Mouse (Mus musculus) left cerebral cortex, adult 8-10 months (tissue): ENCODE measurements around the gene Saxo1. TPM values are rescaled to one million over a fixed set of nuclear protein-coding genes. Genes with fewer than 3 reads are reported as not detected.
A peak's percentile ranks its signal among the peaks of the same experiment; 100 is the strongest.

Experiments used
- DNase-seq, 2 experiments: peaks; one replicate each; pipeline ENCODE4 v3.0.0; 2022; ENCODE audit warnings: low spot score in 2 of 2
- total RNA-seq, 4 experiments: library from RNA; stranded (reverse); gene quantifications; 2 replicates each; pipeline ENCODE4 v1.2.4; 2022

Saxo1 gene
- not detected for total RNA-seq

DNA sequence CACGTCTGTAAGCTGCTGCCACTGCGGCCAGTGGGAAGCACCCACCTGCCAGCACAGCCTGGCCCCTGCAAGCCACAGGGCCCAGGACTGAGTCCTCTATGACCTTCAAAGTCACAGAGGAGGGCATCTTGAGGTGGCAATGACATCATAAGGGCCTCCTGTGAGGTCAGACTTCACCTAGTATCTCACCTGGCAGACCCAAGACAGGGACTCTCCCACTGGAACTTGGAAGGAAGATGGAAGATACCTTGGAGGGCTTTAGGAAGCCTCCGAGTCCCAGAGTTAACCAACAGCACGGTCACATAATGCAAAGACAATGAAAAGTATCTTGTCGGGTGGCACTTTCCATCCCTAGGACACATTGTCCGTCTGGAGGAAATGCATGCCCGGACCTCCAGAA, at the start of gene Saxo1:
TSS of gene Saxo1 (minus strand) at position 101 of the 400 bp plus-strand sequence.
- no peak for DNase-seq

- DNase-seq: no peak
These were observed 33.2 kb upstream of the Saxo1 start for GRCm38 (mm10) chr4:86591304-86591703.

GRCm38 (mm10) chr4:86588236-86588635, 30.1 kb upstream of the Saxo1 start:
- no peak for DNase-seq

DNA sequence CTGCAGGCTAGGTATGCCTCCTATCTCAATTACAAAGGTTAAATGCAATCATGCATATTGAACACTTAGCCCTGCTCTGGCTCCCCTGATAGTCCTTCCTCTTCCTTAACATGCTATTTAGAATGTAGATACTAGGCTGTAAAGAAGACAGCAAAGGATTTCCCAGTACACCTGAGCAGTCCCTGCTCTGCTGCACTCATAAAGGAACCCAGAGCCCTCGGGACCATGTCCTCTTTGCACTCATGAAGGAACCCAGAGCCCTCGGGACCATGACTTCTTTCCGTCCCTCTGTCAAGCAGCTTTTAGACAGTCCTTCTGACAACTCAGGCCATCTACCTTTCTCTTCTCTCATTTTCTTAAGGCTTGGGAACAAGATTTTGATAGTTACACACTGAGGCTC, 22.5 kb upstream of the Saxo1 start:
- DNase-seq: no peak

GRCm38 (mm10) chr4:86580056-86580455, 21.9 kb upstream of the Saxo1 start:
- no peak for DNase-seq

GRCm38 (mm10) chr4:86576630-86577225, 18.6 kb upstream of the Saxo1 start:
- no peak for DNase-seq

DNA sequence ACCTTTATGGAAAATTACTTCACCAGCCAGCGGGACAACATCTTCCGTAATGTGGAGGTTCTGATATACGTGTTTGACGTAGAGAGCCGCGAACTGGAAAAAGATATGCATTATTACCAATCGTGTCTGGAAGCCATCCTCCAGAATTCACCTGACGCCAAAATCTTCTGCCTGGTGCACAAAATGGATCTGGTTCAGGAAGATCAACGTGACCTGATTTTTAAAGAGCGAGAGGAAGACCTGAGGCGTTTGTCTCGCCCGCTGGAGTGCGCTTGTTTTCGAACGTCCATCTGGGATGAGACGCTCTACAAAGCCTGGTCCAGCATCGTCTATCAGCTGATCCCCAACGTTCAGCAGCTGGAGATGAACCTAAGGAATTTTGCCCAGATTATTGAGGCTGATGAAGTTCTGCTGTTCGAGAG, 18.0 kb upstream of the Saxo1 start:
- peak in 1 of 2 experiments; percentile 30 for DNase-seq

DNA sequence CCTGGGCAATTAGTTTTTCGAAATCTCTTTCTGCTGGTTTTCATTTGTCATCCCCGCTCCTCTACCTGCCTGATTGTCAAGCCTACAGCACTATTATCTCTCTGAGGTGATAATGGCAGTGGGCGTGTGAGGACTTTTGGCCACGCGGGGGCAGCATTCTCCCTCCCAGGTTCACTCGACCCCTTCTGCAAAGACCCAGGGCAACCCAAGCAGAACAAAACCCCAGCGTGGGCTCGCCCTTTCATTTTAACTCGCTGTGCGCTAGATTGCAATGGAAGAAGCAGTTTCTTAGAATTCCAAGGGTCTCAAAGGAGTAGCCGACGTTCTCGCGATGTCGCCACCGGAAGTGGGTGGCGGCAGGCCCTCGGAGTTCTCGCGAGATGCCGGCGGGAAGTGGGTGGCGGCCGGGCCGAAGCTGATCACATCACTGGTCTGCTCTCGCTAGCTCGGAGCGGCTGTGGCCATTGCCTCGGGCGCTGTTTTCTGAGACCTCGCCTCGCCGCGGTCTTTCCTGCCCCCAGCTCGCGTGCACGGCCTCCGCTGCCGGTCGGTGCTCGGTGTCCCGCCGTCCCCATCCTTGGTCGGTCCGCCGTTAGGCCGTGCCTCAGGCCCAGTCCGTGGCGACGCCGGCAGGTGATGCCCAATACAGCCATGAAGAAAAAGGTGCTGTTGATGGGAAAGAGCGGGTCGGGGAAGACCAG, 17.3 kb upstream of the Saxo1 start, which contains the start of gene Rraga:
TSS of gene Rraga (plus strand) at position 386 of the 701 bp plus-strand sequence.
- DNase-seq: peak; percentile 93

GRCm38 (mm10) chr4:86574939-86575282, 16.8 kb upstream of the Saxo1 start:
- DNase-seq: no peak

DNA sequence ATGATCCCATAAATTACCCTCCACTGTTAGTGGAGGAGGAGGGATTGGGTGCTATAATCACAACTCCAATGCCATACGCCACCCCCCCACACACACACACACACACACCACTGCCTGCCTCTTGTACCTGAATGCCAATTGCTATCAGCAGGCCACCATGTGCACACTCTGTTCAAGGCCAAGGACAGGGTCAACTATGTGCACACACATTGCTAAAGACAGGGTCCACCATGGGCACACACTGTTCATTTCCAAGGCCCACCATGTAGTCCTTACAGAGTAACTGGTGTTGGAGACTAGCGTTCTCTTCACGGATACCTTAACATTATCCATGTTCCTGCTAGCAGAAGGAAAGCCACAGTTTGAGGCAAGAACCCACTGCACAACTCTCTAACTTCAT, 2.9 kb upstream of the Saxo1 start:
- no peak for DNase-seq

DNA sequence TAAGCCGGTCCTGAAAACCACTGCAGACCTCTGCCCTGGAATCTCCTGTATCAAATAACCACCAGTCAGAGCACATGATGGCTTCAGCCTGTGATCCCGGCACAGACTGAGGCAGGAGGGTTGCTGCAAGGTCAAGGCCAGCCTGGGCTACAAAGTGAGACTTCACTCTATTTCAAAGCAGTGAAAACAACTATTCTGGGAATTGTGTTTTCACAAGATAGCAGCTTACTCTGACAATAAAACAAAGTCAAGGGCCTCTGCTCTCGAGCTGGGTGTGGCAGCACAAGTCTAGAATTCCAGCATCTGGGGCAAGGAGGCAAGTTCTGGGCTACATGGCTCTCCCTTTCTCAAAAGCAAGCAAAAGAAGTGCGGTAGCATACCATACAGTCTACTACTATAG, 878 bp upstream of the Saxo1 start:
- no peak for DNase-seq

DNA sequence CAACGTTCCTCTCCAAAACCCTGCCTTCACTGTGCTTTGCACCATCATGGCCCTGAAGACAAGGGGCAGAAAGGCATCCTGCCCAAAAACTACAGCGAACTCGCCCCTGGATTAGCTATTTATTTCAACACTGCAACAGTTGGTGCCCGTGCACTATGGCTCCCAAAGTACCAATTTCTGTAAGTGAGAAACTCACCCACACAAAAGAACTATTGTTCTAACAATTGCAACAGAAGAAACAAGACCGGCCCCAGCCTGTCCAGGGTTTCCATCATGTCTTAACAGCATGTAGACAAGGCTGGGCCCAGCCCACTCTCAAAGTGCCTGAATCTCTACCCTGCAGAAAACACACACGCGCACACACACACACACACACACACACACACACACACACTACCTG, 757 bp downstream of the Saxo1 start:
- no peak for DNase-seq

DNA sequence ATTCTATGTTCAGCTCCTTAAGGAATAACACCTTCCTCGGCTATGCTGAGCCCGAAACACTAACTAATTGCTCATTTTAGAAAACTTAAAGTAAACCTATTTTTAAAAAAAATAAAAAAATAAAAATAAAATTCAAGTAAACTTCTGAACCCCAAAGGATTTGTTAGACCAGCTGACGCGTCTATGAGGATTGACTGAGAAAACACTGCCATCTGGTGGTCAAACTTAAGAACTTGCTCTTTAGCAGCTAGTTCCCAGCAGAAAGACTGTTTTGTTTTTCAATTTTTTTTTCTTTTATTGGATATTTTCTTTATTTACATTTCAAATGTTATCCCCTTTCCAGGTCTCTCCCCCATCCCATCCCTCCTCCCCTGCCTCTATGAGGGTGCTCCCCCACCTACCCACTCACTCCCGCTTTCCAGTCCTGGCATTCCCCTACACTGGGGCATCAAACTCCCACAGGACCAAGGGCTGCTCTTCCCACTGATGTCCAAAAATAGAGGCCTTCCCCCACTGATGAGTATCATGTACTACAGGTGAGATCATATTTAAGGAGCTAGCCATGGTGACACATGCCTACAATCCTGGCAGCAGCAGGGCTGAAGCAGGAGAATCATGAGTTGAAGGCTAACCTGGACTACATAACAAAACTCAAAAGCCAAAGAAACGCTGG, 3.0 kb downstream of the Saxo1 start:
- no peak for DNase-seq

DNA sequence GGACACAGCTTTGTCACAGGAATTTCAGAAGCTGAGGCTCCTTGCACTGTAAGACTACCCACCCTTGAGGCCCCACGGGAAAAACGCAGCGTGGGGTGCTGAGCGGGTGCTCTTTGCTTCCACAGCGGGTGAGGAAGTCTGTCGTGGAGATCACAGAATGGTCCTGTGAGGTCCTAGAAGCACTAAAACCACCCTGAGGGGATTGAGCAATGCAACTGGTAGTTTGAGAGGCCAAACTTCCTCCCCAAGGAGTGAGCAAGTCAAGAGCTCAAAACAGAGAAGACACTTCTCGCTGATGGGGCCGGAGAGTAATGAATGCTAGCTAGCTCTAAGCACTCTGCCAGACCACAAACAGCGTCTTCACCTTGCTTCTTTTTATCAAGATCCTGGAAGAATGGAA, 9.8 kb downstream of the Saxo1 start:
- DNase-seq: no peak

DNA sequence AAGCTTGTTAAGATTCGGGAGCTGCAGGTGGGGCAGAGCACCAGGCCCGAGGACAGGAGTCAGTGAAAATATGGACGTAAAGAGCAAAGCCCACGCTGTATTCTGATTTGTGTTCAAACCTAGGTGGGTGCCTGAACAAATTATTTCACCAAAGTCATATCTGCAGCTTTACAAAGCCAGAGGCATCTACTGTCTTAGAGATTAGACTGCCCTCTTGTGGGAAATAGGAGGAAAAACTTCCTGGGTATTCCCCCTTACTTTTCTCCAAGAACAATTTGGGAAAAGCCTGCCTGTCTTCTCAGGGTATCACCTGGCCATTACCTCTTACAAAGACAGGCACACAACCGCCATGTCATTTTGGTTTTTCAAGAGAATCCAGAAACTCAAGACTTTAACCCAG, 12.5 kb downstream of the Saxo1 start:
- DNase-seq: no peak

DNA sequence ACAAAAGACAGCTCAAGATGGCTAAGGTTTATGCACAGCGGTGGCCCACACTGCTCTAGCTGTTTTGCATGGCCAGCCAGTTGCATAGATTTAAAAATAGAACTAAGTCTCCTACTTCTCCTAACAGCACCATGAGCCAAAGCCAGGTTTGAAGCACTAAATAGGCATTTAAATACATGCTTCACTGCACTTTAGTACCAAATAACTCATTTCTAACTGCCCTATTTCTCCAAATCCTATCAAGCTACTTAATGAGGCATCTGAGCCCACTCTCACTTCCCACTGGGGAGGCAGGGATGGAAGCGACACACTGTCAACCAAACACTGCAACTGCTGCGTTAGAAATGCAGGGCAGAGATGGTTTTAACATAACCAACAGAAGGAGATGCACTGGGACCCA, 14.1 kb downstream of the Saxo1 start:
- no peak for DNase-seq

DNA sequence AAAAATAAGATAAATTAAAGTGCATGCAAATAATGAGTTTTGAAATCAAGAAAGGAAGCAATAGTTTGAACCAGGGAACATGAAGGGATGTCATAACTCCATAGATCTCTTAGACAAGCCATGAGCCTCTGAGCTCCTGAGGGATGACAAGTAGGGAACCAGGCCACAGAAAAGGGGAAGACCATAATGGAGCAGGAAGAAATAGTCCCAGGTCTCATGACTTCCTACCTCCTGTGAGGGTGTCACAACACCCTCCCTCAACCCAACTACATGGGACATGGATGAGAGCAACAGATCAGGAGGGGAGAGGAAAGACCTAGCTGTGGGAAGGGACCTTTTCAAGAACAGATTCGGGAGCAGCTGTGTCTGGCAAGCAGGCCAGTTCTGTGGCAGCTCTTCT, 16.6 kb downstream of the Saxo1 start:
- DNase-seq: no peak

DNA sequence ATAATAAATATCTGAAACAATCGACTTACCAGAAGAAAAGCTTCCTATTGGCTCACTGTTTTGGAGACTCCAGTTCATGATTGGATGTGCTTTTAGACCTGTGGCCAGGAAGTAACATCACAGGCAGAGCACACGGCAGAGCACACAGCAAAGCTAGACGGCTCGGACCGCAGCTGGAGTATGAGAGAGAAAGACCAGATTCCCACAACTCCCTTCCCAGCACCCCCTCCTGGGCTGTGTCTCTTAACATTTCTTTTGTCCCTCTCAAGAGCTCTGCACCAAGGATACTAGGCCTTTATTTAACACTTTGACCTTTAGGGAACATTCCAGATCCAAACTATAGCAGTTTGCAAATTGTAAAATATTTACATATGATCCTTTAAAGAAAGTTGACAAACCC, 19.2 kb downstream of the Saxo1 start:
- DNase-seq: no peak

DNA sequence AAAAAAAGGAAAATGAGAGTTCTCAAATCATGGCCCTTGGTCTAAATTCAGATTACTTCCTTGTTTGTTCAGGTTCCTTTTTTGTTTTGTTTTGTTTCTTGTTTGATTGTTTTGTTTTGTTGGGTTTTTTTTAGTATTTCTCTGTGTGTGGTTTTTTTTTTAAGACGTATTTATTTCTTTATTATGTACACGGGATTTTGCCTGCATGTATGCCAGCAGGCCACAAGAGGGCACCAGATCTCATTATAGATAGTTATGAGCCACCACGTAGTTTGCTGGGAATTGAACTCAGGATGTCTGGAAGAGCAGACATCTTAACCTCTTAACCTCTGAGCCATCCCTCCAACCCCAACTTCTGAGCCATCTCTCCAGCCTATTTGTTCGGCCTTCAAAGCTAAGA, 20.2 kb downstream of the Saxo1 start:
- DNase-seq: no peak

DNA sequence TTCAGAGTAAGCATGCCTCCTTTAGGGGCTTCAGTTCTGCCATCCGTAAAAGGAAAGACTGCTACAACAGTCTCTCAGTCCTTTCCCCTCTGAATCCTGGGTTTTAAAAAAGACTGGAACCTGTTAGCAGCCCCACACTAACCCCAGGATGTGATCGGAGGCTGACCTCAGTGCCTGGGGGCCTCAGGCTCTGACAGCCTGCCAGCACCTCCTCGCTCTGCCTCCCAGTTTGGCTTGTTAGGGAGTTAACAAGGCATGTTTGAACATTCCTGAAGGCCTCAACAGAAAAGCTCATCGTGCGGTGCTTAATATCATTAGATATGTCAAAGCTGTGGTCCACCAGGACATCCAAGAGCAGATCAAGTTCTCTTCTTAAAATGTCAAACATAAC, 24.0 kb downstream of the Saxo1 start:
- no peak for DNase-seq

DNA sequence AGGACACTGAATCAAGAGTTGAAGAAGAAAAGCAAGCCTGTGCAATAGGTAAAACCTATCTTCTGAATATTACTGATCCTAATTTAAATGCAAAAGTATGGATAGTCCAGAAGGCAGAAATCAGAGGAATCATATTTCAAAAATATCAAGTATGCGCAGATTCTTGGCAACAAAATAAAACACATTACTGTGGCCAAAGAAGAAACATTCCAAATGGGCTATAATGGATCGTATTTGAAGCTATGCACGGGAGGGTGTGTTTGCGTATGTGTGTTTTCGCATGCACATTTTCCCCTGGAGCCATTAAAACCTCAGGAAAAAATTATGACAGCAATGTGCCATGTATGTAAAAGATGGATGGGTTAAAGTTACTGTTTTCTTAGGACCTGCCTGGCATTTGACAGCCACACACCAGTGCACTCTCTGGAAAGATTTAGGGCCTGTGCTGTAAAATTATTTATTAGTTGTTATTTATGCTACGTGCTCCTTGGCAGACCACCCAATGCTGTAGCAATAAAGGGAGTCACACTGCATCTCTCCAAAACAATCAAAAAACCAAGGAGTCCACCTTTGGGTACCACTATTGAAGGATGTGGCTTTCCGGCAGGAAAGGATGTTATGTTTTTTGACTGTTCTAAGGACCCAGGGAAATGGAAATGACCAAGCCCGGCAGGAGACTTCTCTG, 24.6 kb downstream of the Saxo1 start:
- no peak for DNase-seq

DNA sequence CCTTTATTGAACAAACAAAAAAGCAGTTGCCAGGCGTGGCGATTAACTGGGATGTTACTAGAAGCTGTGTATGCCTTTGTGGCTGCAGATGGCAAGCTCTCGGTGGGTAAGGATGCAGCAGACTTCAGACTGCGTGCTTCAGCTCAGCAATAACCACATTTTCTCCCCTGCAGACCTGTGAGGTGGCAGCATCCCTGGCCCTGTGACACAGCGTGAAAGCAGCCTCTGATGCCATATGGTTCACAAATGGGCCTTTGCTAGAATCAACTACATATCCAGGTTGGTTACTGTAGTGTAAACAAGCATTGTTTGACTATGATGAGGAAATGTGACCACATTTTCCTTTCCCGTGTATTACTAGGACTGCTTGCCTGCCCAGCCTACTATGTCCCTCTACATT, 29.0 kb downstream of the Saxo1 start:
- no peak for DNase-seq
